Mouse (Mus musculus) gastrocnemius, postnatal 4 days (tissue): ENCODE data around the gene Sod3. TPM values are rescaled to one million over a fixed set of nuclear protein-coding genes. Genes with fewer than 3 reads are reported as not detected.

Source experiments
- DNase-seq, 2 experiments: peaks; one replicate each; pipeline ENCODE4 v3.0.0; 2021 to 2022; ENCODE audit warnings: low spot score in 2 of 2, mixed read lengths in 2 of 2
- long read RNA-seq, 2 experiments: library from polyadenylated mRNA; stranded (forward); transcript quantifications; one replicate each; pipeline ENCODE4 v2.0.0; 2021
- total RNA-seq, 2 experiments: library from RNA; stranded (reverse); gene quantifications; 2 replicates each; pipeline ENCODE4 v1.2.3; 2021

Sod3 gene
- total RNA-seq, result 10 to 100 TPM; 13.7 to 21.2 TPM
- long read RNA-seq, experiment 1, transcript Sod3-201 (2 exons, 3,738 nt), result major isoform, 63 of 65 reads
- long read RNA-seq, experiment 1, partial matches to known transcripts, result 0 of 65 reads
- long read RNA-seq, experiment 1, other reads (novel, unspliced or antisense), result 2 of 65 reads
- long read RNA-seq, experiment 2, transcript Sod3-201 (2 exons, 3,738 nt), result major isoform, 56 of 60 reads
- long read RNA-seq, experiment 2, partial matches to known transcripts, result 0 of 60 reads
- long read RNA-seq, experiment 2, other reads (novel, unspliced or antisense), result 4 of 60 reads

DNA sequence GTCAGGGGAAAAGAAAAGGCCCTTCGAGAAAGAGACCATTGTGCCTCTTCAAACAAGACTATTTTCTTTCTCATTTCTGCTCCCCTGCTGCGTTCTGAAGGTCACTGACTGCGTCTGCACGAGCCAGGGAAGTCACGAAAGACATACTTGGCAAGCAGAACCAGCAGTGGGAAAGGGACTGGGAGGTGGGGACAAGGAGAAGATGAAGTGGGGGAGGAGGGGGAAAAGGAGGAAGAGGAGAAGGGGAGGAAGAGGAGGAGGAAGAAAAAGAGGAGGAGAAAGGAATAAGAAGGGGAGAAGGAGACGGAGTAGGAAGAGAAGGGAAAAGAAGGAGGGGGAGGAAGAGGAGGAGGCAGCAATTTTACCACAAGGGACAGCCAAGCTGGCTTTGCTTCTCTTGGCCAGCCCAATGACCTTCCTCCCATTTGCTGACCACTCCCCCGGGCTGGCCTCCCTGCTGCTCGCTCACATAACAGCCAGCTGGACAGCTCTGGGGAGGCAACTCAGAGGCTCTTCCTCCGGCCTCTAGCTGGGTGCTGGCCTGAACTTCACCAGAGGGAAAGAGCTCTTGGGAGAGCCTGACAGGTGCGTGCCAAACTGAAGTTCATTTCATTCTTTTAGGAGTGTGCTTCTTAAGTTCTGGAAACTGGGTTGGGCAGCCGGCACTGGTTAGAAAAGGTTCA is at the start of gene Sod3:
Gene Sod3 (plus strand): TSS at position 324 of the 683 bp plus-strand sequence.
- DNase-seq, result peak; percentile 39 to 63

DNA sequence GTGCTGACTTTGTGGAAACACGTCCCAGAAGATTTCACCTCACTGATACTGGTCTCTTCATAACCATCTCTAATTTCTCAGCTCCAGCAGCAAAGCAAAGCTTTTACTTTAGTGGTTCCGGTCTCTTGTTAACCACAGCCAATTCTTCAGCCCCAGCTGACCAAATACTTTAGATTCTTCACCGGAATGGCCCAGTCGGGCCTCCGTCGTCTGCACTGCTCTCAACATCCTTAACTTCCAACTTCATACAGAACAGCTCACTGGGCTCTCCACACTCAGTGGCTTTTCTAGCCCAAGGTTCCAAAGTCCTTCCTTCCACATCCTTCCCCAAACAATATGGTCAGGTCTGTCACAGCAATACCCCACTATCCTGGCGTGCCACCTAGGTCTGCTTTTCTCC is 46.7 kb upstream of the Sod3 start:
- DNase-seq, result no peak

DNA sequence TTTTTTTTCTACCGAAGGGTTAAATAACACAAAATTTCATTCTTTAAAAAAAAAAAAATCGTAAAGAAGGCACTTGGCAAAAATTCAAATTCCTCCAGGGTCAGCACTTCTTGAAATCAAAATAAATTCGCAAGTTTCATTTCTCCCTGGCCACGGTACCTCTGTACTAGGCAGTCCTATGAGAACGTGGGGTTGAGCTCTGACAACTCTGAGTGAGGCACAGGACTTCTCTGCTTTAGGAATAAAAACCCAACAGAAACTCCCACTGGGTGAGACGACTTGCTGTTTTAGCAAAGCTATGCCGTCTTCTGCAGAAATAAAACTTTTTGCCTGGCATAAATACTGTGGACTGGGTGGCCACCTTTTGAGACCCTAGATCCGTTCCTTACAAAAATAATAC is 44.1 kb upstream of the Sod3 start:
- no peak for DNase-seq

DNA sequence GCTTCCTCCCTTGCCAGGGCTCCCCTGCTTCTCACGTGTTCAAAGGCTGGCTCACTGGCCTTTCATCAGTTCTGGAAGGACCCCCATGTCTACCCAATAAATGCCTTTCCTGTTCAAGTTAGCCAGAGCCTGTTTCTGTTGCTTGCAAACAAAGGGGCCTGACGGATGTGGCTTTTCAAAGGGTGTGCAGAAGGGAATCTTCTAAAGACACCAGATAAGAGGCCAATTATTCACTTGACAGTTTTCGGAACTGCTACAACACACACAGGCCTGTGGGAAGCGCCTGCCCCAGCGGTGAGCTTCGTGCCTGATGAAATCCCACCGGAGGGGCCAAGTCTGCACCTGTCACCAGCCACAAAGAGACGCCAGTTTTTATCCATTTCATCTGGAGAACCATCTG is 31.5 kb upstream of the Sod3 start:
- DNase-seq, result no peak

DNA sequence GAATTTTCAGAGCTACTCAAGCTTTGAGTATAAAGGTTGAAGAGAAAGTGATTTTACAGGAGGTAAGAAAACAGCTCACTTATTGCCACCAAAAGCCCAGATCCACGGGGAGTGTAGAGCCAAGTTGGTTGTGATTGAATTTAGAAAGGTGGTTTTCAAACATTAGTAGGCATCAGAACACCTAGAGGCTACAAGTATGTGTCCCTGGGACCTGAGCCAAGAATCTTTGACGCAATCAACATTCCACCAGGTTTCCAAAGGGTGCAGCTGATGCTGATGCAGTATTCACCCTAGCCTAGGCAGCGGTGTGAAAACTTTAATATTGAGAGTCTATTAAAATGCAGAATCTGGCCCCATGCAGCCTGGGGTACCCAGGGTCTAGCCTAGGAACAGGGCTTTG is 28.0 kb upstream of the Sod3 start:
- DNase-seq, result no peak

DNA sequence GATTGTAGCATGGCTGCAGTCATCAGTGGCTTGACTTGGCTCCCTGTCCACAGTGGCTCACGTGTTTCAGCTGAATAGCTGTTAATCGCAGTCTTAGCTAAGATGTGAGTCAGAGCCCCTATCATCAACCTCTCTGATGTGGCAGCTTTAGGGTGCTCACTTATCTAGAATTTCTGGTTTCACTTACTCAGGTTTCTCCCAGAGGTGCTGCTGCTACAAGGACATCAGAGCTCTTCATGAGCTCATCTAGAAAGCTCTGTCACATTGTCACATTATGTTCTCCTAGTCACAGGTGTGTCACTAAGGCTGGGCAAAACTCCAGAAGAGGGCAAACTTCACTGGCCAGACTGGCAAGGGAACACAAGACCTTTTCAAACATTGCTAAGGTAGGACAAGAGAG is 24.5 kb upstream of the Sod3 start:
- DNase-seq, result no peak

DNA sequence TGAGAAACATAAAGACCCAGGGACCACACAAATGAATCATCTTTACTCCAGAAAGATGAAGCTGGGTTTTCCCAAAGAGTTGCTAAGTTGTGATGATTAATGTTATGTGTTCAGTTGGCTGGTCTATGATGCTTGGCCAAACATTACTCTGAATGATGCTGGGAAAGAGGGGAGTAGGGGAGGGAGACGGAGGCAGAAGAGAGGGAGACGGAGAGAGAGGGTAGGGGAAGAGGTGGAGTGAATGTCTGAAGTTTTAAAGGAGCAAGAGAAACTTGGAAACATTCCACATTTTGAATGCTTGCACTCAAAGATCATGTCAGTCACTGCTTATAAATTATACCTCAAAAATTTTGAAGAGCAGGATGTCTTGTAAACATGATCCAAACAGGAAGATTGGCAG is 16.7 kb upstream of the Sod3 start:
- DNase-seq, result no peak

DNA sequence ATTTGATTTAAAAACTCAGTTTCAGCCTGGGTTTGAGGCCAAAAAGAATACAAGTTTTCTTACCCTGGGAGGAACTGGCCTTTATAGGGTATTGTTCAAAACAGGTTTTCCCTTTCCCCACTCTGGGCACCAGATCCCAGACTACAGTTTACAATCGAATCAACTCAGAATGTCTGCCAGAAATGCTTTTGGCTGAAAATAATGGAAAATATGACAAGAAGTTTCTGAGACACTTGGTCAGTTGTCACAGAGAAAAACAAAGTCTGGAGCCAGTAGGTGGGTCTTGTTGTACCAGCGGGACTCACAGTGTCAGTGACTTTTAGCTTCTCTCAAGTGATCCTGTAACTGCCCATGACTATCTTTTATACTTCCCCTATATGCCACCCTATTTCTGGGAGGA is 13.1 kb upstream of the Sod3 start:
- DNase-seq, result no peak

DNA sequence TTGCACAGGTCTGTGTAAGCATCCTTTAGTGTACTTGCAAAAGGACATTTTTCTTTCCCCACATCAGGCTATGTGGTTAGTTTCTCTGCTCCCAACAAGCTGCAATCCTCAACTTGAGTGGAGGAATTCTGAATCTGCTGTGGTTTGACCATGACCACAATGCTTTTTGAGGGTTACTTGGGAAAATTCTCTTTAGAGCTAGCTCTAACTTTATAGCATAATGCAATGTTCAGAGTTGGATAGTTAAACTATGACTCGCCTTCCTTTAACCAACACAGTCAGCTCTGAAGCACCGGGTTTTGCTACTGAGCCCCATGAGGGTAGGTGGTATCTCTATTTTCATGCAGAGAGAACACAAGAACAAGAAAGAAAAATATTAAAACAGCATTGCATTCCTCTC is 12.0 kb upstream of the Sod3 start:
- no peak for DNase-seq

DNA sequence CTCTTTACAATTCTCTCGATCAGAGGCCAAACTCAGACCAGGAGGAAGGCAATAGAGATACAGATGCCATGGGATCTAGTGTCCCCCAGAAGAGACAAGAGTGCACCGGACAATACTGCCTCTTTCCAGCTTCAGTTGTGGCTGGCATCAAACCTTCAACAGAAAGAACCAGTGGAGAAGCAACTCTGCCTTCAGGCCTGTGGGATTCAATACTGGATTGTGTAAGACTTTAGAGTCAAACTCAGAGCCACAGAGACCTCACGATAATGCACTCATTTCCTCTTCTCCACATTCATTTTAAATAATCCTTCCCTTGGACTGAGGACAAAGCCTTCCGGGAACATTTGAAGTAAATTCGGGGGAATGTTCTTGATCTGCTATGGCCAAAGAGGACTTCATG is 10.9 kb upstream of the Sod3 start:
- DNase-seq, result no peak

DNA sequence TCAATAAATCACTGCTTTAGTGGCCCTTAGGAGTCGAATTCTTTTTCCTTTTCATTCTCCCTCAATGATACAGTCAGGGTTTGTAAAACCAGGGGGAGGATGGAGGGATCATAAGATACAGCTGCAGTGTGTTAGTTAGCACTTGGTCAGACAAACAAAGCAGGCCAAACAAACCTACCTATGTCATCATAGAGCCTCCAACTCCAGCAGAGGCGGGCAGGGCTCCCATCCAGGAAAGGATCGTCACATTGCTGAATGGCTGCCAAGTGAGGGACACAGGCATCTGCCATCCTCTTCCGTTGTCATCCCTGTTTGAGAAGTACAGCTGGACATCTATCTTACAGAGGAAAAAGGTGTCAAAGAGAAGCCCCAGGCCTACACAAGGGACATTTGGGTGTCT is 9.2 kb upstream of the Sod3 start:
- peak in 1 of 2 experiments; percentile 5 for DNase-seq

DNA sequence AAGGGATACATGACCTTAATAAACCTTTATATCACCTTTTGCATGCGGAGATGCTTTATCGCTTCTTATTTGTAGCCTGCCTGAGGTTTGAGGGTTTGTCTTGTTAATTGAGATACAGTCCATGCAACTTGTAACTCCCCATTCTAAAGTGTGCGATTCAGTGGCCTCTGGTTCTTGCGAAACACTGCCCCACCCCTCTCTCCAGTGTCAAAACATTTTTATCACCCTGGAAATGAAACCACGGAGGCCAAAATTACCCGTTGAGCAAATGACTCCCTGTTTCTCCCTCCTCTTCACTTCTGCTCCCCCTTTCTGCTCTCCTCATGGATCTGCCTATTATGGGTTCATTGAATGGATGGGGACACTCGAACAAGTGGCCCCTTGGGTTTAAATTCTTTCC is 8.0 kb upstream of the Sod3 start:
- DNase-seq, result no peak

DNA sequence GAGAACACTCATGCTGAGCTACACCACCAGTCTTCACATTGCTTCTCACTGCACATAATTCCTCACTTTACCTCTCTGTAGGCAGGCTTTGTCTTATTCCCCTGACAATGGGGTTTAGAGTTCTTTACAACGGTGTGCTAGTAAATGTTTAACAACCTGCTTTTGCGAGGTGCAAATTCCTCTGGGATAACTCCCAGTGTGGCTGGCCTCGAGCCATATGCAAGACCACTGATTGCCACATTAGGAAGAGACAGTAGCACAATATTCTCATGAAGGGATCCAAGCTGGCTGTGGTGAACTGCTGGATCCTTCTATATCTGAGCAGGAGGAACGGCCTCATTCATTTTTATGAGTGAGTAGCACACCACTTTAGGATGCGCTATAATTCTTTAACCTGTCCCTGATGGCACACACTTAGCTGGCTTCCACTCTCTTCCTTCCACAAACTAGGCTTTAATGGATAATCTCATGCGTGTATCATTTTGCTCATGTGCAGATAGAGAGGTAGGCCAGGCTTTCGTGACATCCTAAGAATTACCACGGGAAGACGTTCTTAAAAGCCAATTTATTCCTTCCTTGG is 6.3 kb upstream of the Sod3 start:
- DNase-seq, result no peak

DNA sequence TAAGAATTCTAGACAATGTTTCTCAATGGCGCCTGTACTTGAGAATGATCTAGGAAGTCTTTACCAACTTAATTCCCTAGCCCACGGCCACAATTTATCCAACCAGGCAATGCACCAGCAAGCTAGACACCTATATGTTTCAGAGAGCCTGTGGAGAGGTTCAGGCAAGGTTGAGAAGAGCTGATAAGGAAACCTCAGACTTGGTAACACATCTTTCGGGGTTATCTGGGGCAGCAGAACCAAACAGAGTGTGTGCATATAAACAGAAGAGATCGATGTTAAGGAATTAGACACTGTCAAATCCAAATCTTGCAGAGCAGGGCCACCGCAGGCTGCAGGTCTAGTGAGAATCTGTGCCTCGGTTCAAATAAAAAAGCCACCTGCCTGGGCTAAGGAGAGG is 5.5 kb upstream of the Sod3 start:
- DNase-seq, result no peak

DNA sequence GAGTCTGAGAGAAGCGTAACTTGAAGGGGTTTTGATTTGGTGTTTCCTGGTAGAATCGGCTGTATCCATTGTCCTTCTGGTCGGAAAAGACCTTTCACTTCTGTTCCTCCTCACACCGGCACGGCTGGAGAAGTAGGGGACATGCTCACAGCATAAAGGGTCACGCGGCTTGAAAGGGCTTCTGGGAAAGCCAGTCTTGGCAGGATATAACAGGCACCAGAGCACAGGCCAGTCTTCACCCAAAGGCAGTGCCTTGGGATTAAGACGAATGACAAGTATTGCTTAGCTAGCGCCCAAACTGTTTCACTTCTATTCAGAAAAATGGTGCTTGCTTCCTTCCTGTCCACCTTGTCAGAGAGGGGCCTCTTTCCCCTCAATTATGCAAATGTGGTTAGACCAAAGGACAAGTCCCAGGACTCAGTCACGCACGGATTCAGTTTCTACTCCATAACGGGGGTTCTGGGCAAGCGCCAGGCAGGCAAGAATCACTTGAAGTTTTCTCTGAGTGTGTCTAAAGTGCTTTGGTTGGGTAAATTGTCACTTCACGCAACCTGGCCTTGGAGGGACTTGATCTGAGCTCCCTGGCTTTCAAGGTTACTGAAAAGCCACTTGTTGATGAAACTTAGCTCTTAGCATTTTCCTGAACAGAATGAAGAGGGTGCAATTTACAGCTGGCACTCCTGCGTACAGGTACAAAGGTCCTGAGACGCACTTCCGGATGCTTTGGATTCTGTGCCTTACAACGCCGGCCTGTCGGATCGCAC is 3.1 kb upstream of the Sod3 start:
- DNase-seq, result no peak

DNA sequence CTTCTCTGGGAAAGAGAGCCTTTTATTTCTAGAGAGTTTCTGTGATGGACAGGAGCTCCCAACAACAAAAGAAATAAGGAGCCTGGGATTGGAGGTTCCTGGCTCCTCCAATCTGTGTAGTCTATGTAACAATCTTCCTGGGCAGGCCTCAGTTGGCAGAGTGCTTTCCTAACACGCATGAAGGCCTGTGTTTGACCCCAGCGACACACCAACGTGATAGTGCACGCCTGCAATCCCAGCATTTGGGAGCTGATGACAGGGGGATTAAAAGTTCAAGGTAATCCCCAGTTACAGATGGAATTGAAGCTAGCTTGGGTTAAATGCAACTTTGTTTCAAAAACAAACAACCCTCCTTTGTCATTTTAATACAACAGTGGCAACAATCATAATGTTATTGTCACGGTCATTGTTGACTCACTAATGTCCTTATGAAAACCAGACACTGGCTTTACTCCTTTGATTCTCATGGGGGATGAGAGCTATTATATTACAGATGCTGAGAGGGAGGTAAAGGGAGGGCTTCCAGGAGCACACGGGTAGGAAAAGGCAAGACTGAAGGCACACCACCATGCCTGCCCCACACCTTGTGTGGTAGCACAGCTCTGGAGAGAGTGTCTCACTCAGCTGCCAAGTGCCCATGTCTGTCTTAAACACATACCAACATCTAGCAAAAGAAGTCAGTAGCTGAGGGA is 669 bp upstream of the Sod3 start:
- DNase-seq, result no peak

DNA sequence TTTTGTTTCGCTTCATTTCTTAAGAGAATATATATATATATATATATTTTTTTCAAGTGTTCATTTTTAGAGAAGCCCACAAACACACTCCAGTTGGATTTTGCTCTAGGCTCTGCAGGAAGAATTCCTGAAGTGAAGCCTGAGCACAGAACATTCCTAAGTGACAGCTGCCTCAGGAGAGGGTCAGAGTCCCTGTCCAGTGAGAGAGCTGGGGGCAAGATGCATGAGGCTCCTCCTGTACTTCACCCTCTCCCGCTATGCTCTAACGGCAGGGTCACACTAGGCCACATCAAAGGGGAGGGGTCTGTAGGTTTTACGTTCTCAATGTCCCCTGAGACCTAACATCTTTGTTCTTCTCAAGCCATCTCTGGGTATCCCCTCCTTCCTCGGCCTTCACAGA is 930 bp downstream of the Sod3 start:
- DNase-seq, result no peak

DNA sequence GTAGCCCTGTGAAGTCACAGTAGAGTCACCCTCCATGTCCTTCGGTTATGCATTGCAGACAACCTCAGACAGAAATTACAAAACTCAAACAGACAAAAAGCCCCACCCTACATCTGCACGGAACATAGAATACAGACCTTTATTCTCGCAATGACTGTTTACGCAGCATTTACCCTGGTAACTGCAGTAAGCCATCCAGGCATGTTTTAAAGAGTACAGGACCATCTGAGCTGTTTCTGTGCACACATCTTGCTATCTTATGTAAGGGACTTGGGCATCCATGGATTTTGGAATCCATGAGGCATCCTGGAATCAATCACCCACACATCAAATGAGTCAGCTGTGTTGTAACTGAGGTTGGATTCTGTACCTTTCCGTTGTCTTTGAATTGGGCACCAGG is 2.3 kb downstream of the Sod3 start:
- no peak for DNase-seq

DNA sequence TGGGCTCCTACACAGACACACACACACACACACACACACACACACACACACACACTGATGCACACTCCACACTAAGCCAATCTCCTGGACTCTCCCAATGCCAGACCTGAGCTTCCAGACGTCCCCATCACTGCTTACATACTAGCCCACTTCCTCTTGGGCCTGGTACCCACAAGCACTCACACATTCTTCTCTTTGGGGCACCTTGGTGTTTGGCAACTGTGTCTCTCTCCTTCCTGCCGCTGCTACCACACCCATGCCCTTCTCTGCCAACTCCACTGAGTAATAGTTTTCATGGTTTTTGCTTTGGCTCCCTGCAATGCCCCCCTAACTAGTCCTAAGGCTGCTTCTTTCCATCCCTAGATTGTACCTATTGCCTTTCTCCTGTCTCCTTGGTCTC is 3.1 kb downstream of the Sod3 start:
- DNase-seq, result no peak

DNA sequence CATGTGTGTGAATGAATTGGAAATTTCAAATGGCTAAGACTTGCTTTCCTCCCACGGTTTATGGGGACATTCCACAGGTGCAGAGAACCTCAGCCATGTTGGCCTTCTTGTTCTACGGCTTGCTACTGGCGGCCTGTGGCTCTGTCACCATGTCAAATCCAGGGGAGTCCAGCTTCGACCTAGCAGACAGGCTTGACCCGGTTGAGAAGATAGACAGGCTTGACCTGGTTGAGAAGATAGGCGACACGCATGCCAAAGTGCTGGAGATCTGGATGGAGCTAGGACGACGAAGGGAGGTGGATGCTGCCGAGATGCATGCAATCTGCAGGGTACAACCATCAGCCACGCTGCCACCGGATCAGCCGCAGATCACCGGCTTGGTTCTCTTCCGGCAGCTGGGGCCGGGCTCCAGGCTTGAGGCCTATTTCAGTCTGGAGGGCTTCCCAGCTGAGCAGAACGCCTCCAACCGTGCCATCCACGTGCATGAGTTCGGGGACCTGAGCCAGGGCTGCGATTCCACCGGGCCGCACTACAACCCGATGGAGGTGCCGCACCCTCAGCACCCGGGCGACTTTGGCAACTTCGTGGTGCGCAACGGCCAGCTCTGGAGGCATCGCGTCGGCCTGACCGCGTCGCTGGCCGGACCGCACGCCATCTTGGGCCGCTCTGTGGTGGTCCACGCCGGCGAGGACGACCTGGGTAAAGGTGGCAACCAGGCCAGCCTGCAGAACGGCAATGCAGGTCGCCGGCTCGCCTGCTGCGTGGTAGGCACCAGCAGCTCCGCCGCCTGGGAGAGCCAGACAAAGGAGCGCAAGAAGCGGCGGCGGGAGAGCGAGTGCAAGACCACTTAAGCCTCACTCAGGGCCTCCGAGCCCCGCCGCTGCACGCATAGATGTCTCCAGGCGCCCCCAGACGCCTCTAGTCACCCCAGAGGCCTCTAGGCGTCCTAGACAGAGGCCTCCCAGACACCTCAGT is 4.6 kb downstream of the Sod3 start:
- no peak for DNase-seq
